Mouse (Mus musculus) adrenal gland, adult 10 weeks (tissue): ENCODE data around the gene Ces2f. TPM values are rescaled to one million over a fixed set of nuclear protein-coding genes. Genes with fewer than 3 reads are reported as not detected.

Experiments used
- polyA plus RNA-seq: library from polyadenylated mRNA; stranded (reverse); fragments of 350-450 nt; fragmentation: Illumina TruSeq; extraction: RNeasy Lipid Tissue Mini Kit (QIAGEN cat#74804); gene quantifications from one replicate; pipeline ENCODE4 v1.2.3, GENCODE M21; 2014; ENCODE audit warnings: low read depth, low replicate concordance

Ces2f gene
- not detected for polyA plus RNA-seq

DNA sequence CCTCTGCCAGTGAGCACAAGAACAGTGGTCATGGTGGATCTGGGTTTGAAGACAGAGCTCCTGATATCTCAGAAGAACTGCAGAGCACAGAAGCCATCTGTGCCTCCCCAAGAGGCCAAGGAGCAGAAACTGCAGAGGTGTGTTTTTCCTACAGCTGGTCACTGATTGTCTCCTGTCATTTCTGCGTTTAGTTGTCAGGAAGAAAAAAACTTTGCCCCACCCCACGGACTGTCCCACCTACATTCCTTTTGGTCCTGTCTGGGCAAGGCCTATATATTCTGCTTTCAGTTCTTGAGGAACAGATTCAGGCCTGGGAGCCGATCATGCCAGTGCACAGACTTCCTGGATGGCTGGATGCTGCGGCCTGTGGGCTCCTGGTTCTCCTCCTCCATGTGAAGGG, at the start of gene Ces2f:
Gene Ces2f (plus strand): TSS at position 301 of the 400 bp plus-strand sequence.

DNA sequence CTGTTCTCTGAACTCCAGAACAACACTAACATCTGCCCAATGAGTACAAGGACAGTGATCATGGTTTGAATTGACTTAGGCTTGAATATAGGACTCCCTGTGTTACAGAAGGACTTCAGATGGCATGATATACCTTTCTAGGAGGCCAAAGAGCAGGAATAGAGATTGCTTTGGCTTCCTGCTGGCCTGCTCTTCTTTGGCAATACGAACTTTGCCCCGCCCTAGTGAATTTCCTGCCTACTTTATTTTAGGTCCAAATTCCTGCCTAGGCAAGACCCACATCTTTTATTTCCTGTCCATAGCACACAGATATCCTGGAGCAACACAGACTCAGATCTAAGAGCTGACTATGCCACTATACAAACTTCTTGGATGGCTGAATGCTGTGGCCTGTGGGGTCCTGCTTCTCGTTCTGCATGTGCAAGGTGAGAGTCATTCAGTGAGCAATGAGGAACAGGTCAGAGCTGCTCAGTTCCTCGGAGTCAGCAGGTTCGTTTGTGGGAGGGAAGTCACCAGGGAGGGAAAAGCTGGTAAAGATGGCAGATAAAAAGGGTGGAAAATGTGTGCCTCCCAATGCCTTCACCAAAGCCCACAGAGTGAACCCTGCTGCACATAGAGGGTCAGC, 21.1 kb upstream of the Ces2f start, which contains the start of gene Ces2e:
Gene Ces2e (plus strand): TSS at position 289 of the 625 bp plus-strand sequence.

GRCm38 (mm10) chr8:104961537-104961961, 14.4 kb downstream of the Ces2f start, which contains the start of gene Ces2g:
Gene Ces2g, plus strand, starts transcription at chr8:104961718.

DNA sequence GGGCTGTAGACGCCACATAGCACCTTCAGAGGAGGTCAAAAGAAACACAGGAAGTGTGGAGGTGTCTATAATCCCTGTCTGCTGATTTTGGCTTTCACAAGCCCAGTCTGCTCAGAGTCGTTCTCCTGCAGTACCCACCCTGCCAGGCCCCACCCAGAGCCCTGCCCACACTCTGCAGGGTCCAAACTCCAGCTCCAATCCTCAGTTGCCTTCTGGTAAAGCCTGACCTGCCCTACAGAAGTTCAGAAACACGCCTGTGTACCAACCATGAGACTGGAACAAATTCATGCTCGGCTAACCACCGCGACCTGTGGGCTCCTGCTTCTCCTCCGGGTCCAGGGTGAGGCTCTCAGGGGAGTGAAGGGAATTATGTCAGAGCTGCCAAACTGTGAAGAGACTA, 53.4 kb downstream of the Ces2f start, which contains the start of gene Ces2h:
Gene Ces2h (plus strand): TSS at position 268 of the 400 bp plus-strand sequence.

Other genes with a start within 250 kb of the Ces2f start
- gene Ces2a, start 213.4 kb upstream of the Ces2f start, polyA plus RNA-seq = not detected
- not detected for gene Ces2b, start 115.8 kb upstream of the Ces2f start, polyA plus RNA-seq
- not detected for gene Ces2c, start 100.3 kb upstream of the Ces2f start, polyA plus RNA-seq
- gene Ces2e, start 21.1 kb upstream of the Ces2f start, polyA plus RNA-seq = 5.0 TPM
- gene Ces2g, start 14.4 kb downstream of the Ces2f start, polyA plus RNA-seq = 3.9 TPM
- not detected for gene Ces2h, start 53.5 kb downstream of the Ces2f start, polyA plus RNA-seq
- gene Ces3a, start 101.2 kb downstream of the Ces2f start, polyA plus RNA-seq = not detected
- not detected for gene Ces3b, start 136.4 kb downstream of the Ces2f start, polyA plus RNA-seq
- gene Ces4a, start 184.4 kb downstream of the Ces2f start, polyA plus RNA-seq = not detected
- gene Cbfb, start 223.3 kb downstream of the Ces2f start, polyA plus RNA-seq = 305 TPM